In genomic region chr4:133083991-133084861, GRCm38 (mm10) we compare ENCODE assay signal across 9 mouse cellular contexts. TPM values are rescaled to one million over a fixed set of nuclear protein-coding genes. Genes with fewer than 3 reads are reported as not detected.
A peak's percentile ranks its signal among the peaks of the same experiment; 100 is the strongest.
DNase-seq lines count a peak whose midpoint lies in the region; ATAC-seq and TF ChIP-seq lines count a peak whose summit lies in the region.
"Had no signal": no experiment of that assay in that cellular context is flagged by ENCODE, and none has a peak within 500 bp of the region (broad histone marks: within the 10 kb centered on the region; RNA-seq: fewer than 3 reads in every experiment).

No protein-coding gene starts in this region.

- no peak for TF ChIP-seq CTCF in gastrocnemius, adult 2 months (IDR thresholded peaks at IDR 0.05)
- TF ChIP-seq CTCF in olfactory bulb, adult 2 months (IDR thresholded peaks at IDR 0.05; ENCODE audit: insufficient read depth, low read depth, low read length), result no peak

- 18% methylated on average over 3 of the region's 3 CpGs for WGBS in hindbrain, embryonic 14.5 days
- 5% methylated on average over 3 of the region's 3 CpGs for WGBS in limb, embryonic 15.5 days
- 6% methylated on average over 3 of the region's 3 CpGs for WGBS in olfactory bulb, adult 2 months

- peaks cover 20% of the 10 kb centered on the region for H3K4me1 ChIP-seq in brown adipose tissue, adult 24 weeks (ENCODE audit: control insufficient read depth, insufficient read depth, insufficient read length, low read length)
- H3K4me1 ChIP-seq in hindbrain, embryonic 14.5 days (replicated peaks; ENCODE audit: control insufficient read depth, insufficient read depth, low read length), result peaks cover 33% of the 10 kb centered on the region
- H3K4me1 ChIP-seq in limb, embryonic 15.5 days, result peaks cover 59% of the 10 kb centered on the region
- peaks cover 39% of the 10 kb centered on the region for H3K4me1 ChIP-seq in olfactory bulb, adult 2 months (ENCODE audit: control insufficient read depth, insufficient read depth, low read length)

- H3K36me3 ChIP-seq in hindbrain, embryonic 14.5 days (replicated peaks; ENCODE audit: control insufficient read depth, insufficient read depth), result peaks cover 5% of the 10 kb centered on the region
- H3K36me3 ChIP-seq in limb, embryonic 15.5 days, result peaks cover 16% of the 10 kb centered on the region

- no peak for TF ChIP-seq POLR2A in olfactory bulb, adult 2 months (IDR thresholded peaks at IDR 0.05; ENCODE audit: insufficient read depth, low read depth, low read length)

- peak overlapping the region; percentile 59 for H3K27ac ChIP-seq in brown adipose tissue, adult 24 weeks (replicated peaks; ENCODE audit: low read depth, low read length)
- H3K27ac ChIP-seq in gastrocnemius, adult 2 months, result peak overlapping the region; percentile 87
- H3K27ac ChIP-seq in hindbrain, embryonic 14.5 days, result peak overlapping the region; percentile 80
- H3K27ac ChIP-seq in limb, embryonic 15.5 days, result peak overlapping the region; percentile 82
- H3K27ac ChIP-seq in olfactory bulb, adult 2 months (ENCODE audit: insufficient read depth, low read depth, low read length), result peak overlapping the region; percentile 94

- peak; percentile 34 for ATAC-seq in hindbrain, embryonic 14.5 days (ENCODE audit: low FRiP score)
- peak; percentile 36; the same call in 1 of the 2 replicates for ATAC-seq in limb, embryonic 15.5 days (ENCODE audit: insufficient number of reproducible peaks, low FRiP score, low TSS enrichment, low read depth)

- H3K27me3 ChIP-seq in hindbrain, embryonic 14.5 days (ENCODE audit: control insufficient read depth, insufficient read depth, low read length), result no peaks in the 10 kb centered on the region
- H3K27me3 ChIP-seq in limb, embryonic 15.5 days, result no peaks in the 10 kb centered on the region
- H3K27me3 ChIP-seq: CH12.LX had no signal

- H3K4me3 ChIP-seq in brown adipose tissue, adult 24 weeks (ENCODE audit: insufficient read depth, low read depth, low read length), result peak overlapping the region; percentile 42
- H3K4me3 ChIP-seq in gastrocnemius, adult 2 months, result peak overlapping the region; percentile 73
- H3K4me3 ChIP-seq in hindbrain, embryonic 14.5 days (replicated peaks; ENCODE audit: low read length), result no peak overlapping the region
- H3K4me3 ChIP-seq in limb, embryonic 15.5 days, result peak overlapping the region; percentile 39; the same call in 1 of the 2 replicates
- H3K4me3 ChIP-seq in olfactory bulb, adult 2 months (ENCODE audit: insufficient read depth, low read depth, low read length), result no peak overlapping the region

- DNase-seq in embryo, embryonic 11 days, result peak; percentile 39
- no peak for DNase-seq in embryo, embryonic 10 days (ENCODE audit: low spot score)
- peak; percentile 94 for DNase-seq in gastrocnemius, adult 2 months
- no peak for DNase-seq in hindbrain, embryonic 14.5 days (ENCODE audit: low spot score)
- no peak for DNase-seq in spleen, postnatal 36 days (ENCODE audit: low spot score in 2 of 2)

- H3K4me2 ChIP-seq in hindbrain, embryonic 14.5 days (replicated peaks), result peak overlapping the region; percentile 87
- peak overlapping the region; percentile 97; the same call in 1 of the 2 replicates for H3K4me2 ChIP-seq in limb, embryonic 15.5 days

- intact Hi-C loops in gastrocnemius, adult 2 months (cut with DNase I), result no loop called here

- peak overlapping the region; percentile 59 for H3K9ac ChIP-seq in hindbrain, embryonic 14.5 days
- 0 out of 2 replicates have a peak overlapping the region, but pooled peaks have one; percentile 42 for H3K9ac ChIP-seq in limb, embryonic 15.5 days

- H3K9me3 ChIP-seq in hindbrain, embryonic 14.5 days (ENCODE audit: control insufficient read depth, low read length), result no peaks in the 10 kb centered on the region
- no peaks in the 10 kb centered on the region for H3K9me3 ChIP-seq in limb, embryonic 15.5 days

RNA-seq across cellular contexts. Expression of gene Wasf2, which starts 46.1 kb away (rescaled TPM):
- 39.6 and 39.8 TPM in 2 replicates for polyA plus RNA-seq in brown adipose tissue, adult 24 weeks (2012; ENCODE audit: insufficient read depth, insufficient read length, missing spikeins)
- 10 to 100 TPM; 34.9 to 35.6 TPM for total RNA-seq in gastrocnemius, adult 2 months (2021)
- 21.0 and 23.9 TPM in 2 replicates for polyA plus RNA-seq in hindbrain, embryonic 14.5 days (2014; fragmentation: Nextera tagmentation; extraction: Ambion mirVana)
- polyA plus RNA-seq in limb, embryonic 15.5 days (2015; fragmentation: Nextera tagmentation; extraction: Ambion mirVana), result 117 and 129 TPM in 2 replicates
- not detected in 2 replicates for polyA plus RNA-seq in olfactory bulb, adult 2 months (2012; ENCODE audit: insufficient read depth, insufficient read length, low replicate concordance, missing spikeins)

Comparison
In these comparisons a context has a peak if more than half of its experiments do, and no peak if none do; other contexts are left out.
1. DNase-seq: peak in embryo, embryonic 11 days (single experiment) and gastrocnemius, adult 2 months (single experiment); none in embryo, embryonic 10 days (single experiment), hindbrain, embryonic 14.5 days (single experiment) and spleen, postnatal 36 days (0 of 2).
2. H3K4me3 ChIP-seq: peak in brown adipose tissue, adult 24 weeks (single experiment), gastrocnemius, adult 2 months (single experiment) and limb, embryonic 15.5 days (single experiment); none in hindbrain, embryonic 14.5 days (single experiment) and olfactory bulb, adult 2 months (single experiment).
3. RNA of gene Wasf2, which starts 46.1 kb away (polyA plus RNA-seq): 117 to 129 TPM in limb, embryonic 15.5 days, 39.6 to 39.8 TPM in brown adipose tissue, adult 24 weeks and 21.0 to 23.9 TPM in hindbrain, embryonic 14.5 days; not detected in olfactory bulb, adult 2 months; every median in the first group is over 10 times any median in the second.
4. Peak in every context shown above with its lines, with median percentiles within 50 percentile points of each other: H3K27ac ChIP-seq.